Mouse (Mus musculus): Measurements from ENCODE around the gene Clstn2.
A peak's percentile ranks its signal among the peaks of the same experiment; 100 is the strongest.

Gene Clstn2

GRCm38 (mm10) chr9:97476961-97477360 lies 556.0 kb downstream of the Clstn2 start:
- DNase-seq (ENCODE audit: low spot score in 2 of 2): no peak

GRCm38 (mm10) chr9:97476456-97476855 lies 556.5 kb downstream of the Clstn2 start:
- no peak for DNase-seq (ENCODE audit: low spot score in 2 of 2)

- DNase-seq (ENCODE audit: low spot score in 2 of 2): no peak
These were observed 558.1 kb downstream of the Clstn2 start for GRCm38 (mm10) chr9:97474896-97475295.

- DNase-seq (ENCODE audit: low spot score in 2 of 2): no peak
These were observed 561.9 kb downstream of the Clstn2 start for GRCm38 (mm10) chr9:97471014-97471591.

- no peak for DNase-seq (ENCODE audit: low spot score in 2 of 2)
These were observed 572.5 kb downstream of the Clstn2 start for GRCm38 (mm10) chr9:97460452-97460851.

- no peak for DNase-seq (ENCODE audit: low spot score in 2 of 2)
These were observed 573.2 kb downstream of the Clstn2 start for GRCm38 (mm10) chr9:97459745-97460144.

- peak in 1 of 2 experiments; percentile 42 for DNase-seq (ENCODE audit: low spot score in 2 of 2)
These were observed 583.5 kb downstream of the Clstn2 start for GRCm38 (mm10) chr9:97449316-97450050.

GRCm38 (mm10) chr9:97439872-97440636 lies 592.9 kb downstream of the Clstn2 start:
- DNase-seq (ENCODE audit: low spot score in 2 of 2): no peak

- DNase-seq (ENCODE audit: low spot score in 2 of 2): no peak
These were observed 598.3 kb downstream of the Clstn2 start for GRCm38 (mm10) chr9:97434666-97435065.

- no peak for DNase-seq (ENCODE audit: low spot score in 2 of 2)
These were observed 603.0 kb downstream of the Clstn2 start for GRCm38 (mm10) chr9:97429885-97430449.

GRCm38 (mm10) chr9:97428127-97428526 lies 604.9 kb downstream of the Clstn2 start:
- DNase-seq (ENCODE audit: low spot score in 2 of 2): peak; percentile 38 to 74

- DNase-seq (ENCODE audit: low spot score in 2 of 2): no peak
These were observed 612.1 kb downstream of the Clstn2 start for GRCm38 (mm10) chr9:97420896-97421295.

- no peak for DNase-seq (ENCODE audit: low spot score in 2 of 2)
These were observed 617.9 kb downstream of the Clstn2 start for GRCm38 (mm10) chr9:97414876-97415668.

GRCm38 (mm10) chr9:97408142-97408541 lies 624.8 kb downstream of the Clstn2 start:
- DNase-seq (ENCODE audit: low spot score in 2 of 2): no peak

Measured in left cerebral cortex, adult 9 months (tissue).